Mouse (Mus musculus) thymus, adult 2 months (tissue): Measurements from ENCODE around the gene Crabp2.

ENCODE experiments used
- CTCF ChIP-seq: fragments of 200-500 bp; IDR thresholded peaks from 2 replicates; pipeline ENCODE4 v1.5.1; 2012; ENCODE audit warnings: mild to moderate bottlenecking, control low read depth, low read length, moderate library complexity, borderline replicate concordance; ENCODE audit not compliant: control insufficient read depth, poor library complexity, insufficient read depth; ENCODE audit errors: extremely low read depth
- POLR2A ChIP-seq: fragments of 200-500 bp; IDR thresholded peaks from 2 replicates; pipeline ENCODE4 v1.6.1; 2012; ENCODE audit warnings: mild to moderate bottlenecking, low read length, control low read depth, moderate library complexity; ENCODE audit not compliant: control insufficient read depth, poor library complexity, insufficient read depth; ENCODE audit errors: extremely low read depth

DNA sequence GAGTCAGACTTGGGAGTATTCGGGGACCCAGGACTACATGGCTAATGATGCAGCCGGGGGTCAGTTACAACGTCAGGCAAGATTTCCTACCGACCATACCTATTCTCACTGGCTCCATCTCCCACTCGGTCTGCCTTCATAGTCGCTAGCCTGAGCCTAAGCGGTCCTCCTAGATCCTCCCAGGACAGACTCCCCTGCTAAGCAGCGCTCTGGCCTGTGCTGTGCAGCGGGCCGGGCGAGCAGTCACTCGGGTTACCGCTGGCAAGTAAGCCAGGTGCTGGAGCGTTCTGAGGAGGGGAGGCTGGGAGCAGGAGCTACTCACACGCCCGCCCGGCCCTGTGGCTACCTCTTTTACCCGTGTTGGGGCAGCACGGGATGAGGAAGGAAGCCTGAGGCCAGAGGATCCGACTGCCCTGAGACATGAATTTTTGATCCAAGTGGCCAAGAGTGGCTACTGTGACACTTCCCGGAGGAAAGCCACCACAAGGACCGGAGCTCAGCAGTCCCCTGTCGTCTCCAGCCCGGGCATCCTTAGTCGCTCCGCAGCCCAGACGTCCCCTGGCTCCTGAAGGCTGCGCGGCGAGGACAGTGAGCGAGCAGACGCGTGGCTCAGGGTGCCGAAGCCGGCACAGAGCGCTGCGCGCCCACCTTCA lies 50.9 kb downstream of the Crabp2 start:
- TF ChIP-seq POLR2A (no peak), CTCF (no peak)
